8 mouse cellular contexts compared by ENCODE assay signal in the genomic region with DNA sequence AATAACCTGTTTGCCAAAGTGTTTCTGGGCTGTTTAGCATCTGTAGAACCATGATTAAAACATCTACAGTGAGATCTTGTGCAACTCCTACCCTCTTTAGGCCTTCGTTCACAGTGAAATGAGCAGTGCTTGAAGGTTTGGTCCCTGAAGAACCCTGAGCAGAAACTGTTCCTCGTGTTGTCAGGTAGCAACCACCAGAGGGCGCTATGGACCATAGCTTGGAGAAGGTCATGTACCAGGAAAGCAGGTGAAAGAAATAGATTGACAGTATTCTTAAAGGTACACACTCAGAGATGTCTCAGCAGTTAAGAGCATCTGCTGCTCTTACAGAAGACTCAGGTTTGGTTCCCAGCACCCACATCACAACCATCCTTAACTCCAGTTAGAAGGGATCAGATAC. TPM values are rescaled to one million over a fixed set of nuclear protein-coding genes. Genes with fewer than 3 reads are reported as not detected.
DNase-seq lines count a peak whose midpoint lies in the region; ATAC-seq and TF ChIP-seq lines count a peak whose summit lies in the region.

No protein-coding gene starts in this region.

- no peak overlapping the region for H3K4me3 ChIP-seq in kidney, embryonic 14.5 days (ENCODE audit: low read length)
- H3K4me3 ChIP-seq in G1E (ENCODE audit: low read depth, low read length): no peak overlapping the region
- no peak overlapping the region for H3K4me3 ChIP-seq in intestine, embryonic 16.5 days (ENCODE audit: low read length)

- peak; percentile 76 for DNase-seq in kidney, adult 18-20 months
- DNase-seq in G1E (ENCODE audit: low spot score): peak; percentile 50
- DNase-seq in brain, adult 2 months (ENCODE audit: low read depth, low spot score): peak; percentile 57
- no peak for DNase-seq in layer of hippocampus, adult 9-10 months (ENCODE audit: low spot score)
- no peak for DNase-seq in left cerebral cortex, postnatal 36 days (ENCODE audit: low spot score in 2 of 2)

- no peak overlapping the region for H3K27ac ChIP-seq in kidney, embryonic 14.5 days (ENCODE audit: low read depth, low read length)
- H3K27ac ChIP-seq in intestine, embryonic 16.5 days (ENCODE audit: low read length): no peak overlapping the region

- H3K36me3 ChIP-seq in kidney, embryonic 14.5 days (ENCODE audit: control insufficient read depth, insufficient read depth, low read length): no peaks in the 10 kb centered on the region
- H3K36me3 ChIP-seq in G1E (replicated peaks): peaks cover 49% of the 10 kb centered on the region
- no peaks in the 10 kb centered on the region for H3K36me3 ChIP-seq in intestine, embryonic 16.5 days (ENCODE audit: control insufficient read depth, insufficient read depth, low read length)

- no peak overlapping the region for H3K4me2 ChIP-seq in kidney, embryonic 14.5 days (replicated peaks; ENCODE audit: low read depth, low read length)
- no peak overlapping the region for H3K4me2 ChIP-seq in intestine, embryonic 16.5 days (ENCODE audit: low read depth, low read length)

- no peak for ATAC-seq in kidney, embryonic 14.5 days (ENCODE audit: low FRiP score, low TSS enrichment)
- no peak; the same call in 1 of the 2 replicates for ATAC-seq in G1E (ENCODE audit: extremely low read depth, insufficient number of reproducible peaks, low FRiP score, poor library complexity, severe bottlenecking)
- 0 out of 2 replicates have a peak, but pooled peaks have one; percentile 28 for ATAC-seq in intestine, embryonic 16.5 days
- peak; percentile 61 for ATAC-seq in monocyte, adult 5-6 weeks (replicated peaks; ENCODE audit: insufficient number of reproducible peaks, low FRiP score, low TSS enrichment, poor library complexity, severe bottlenecking)

- intact Hi-C loops in left cerebral cortex, postnatal 36 days (cut with DNase I): loop anchor here (5.0 kb wide), 1 partner anchor 144 kb away; no protein-coding TSS in a partner anchor

- TF ChIP-seq CTCF in G1E (IDR thresholded peaks at IDR 0.05; ENCODE audit: low read depth, low read length): peak; percentile 36

- H3K27me3 ChIP-seq in kidney, embryonic 14.5 days (ENCODE audit: control insufficient read depth, insufficient read depth, low read length): no peaks in the 10 kb centered on the region
- no peaks in the 10 kb centered on the region for H3K27me3 ChIP-seq in G1E (ENCODE audit: insufficient read depth, low read length)
- no peaks in the 10 kb centered on the region for H3K27me3 ChIP-seq in intestine, embryonic 16.5 days (replicated peaks; ENCODE audit: control insufficient read depth, insufficient read depth, low read length)

- no peak overlapping the region for H3K9ac ChIP-seq in kidney, embryonic 14.5 days (ENCODE audit: low read depth, low read length)
- H3K9ac ChIP-seq in intestine, embryonic 16.5 days (ENCODE audit: low read depth, low read length): no peak overlapping the region

- 38% methylated on average over 3 of the region's 3 CpGs for WGBS in kidney, embryonic 14.5 days
- WGBS in intestine, embryonic 16.5 days: 41% methylated on average over 3 of the region's 3 CpGs

- H3K4me1 ChIP-seq in kidney, embryonic 14.5 days (ENCODE audit: control insufficient read depth, insufficient read depth, low read length): peaks cover 18% of the 10 kb centered on the region
- H3K4me1 ChIP-seq in G1E (ENCODE audit: insufficient read depth, low read depth, low read length): peaks cover 10% of the 10 kb centered on the region; the same call in 1 of the 2 replicates
- H3K4me1 ChIP-seq in intestine, embryonic 16.5 days (ENCODE audit: control insufficient read depth, insufficient read depth, low read length): no peaks in the 10 kb centered on the region

- no peaks in the 10 kb centered on the region for H3K9me3 ChIP-seq in kidney, embryonic 14.5 days (ENCODE audit: control insufficient read depth, low read length)
- no peaks in the 10 kb centered on the region for H3K9me3 ChIP-seq in G1E (replicated peaks)
- H3K9me3 ChIP-seq in intestine, embryonic 16.5 days (ENCODE audit: control insufficient read depth, low read length): no peaks in the 10 kb centered on the region

RNA-seq across cellular contexts. Expression of a gene that starts 13.5 kb away (rescaled TPM):
- polyA plus RNA-seq in kidney, embryonic 14.5 days (2014; fragmentation: Nextera tagmentation; extraction: Ambion mirVana): 15.0 and 19.0 TPM in 2 replicates
- 4.6 and 7.1 TPM in 2 replicates for total RNA-seq in G1E (2014; fragmentation: Nextera tagmentation)
- total RNA-seq in G1E (2017): 43.4 and 70.0 TPM in 2 replicates
- 57.0 and 88.5 TPM in 2 replicates for polyA plus RNA-seq in G1E (2012)
- 5.9 and 6.7 TPM in 2 replicates for polyA plus RNA-seq in intestine, embryonic 16.5 days (2015; fragmentation: Nextera tagmentation; extraction: Ambion mirVana)
- 24.3 to 39.7 TPM (median 38.7 TPM) in 3 replicates for total RNA-seq in monocyte, adult 5-6 weeks (2017)
- total RNA-seq in left cerebral cortex, postnatal 36 days (2021): 10 to 100 TPM; 49.3 to 58.2 TPM

RNA-seq across cellular contexts. Expression of a gene that starts 44.7 kb away (rescaled TPM):
- polyA plus RNA-seq in kidney, embryonic 14.5 days (2014; fragmentation: Nextera tagmentation; extraction: Ambion mirVana): not detected in 2 replicates
- total RNA-seq in G1E (2014; fragmentation: Nextera tagmentation): not detected in 2 replicates
- total RNA-seq in G1E (2017): 0.12 TPM in 1 of 2 replicates, not detected in the other
- polyA plus RNA-seq in G1E (2012): not detected in 2 replicates
- 22.0 and 23.0 TPM in 2 replicates for polyA plus RNA-seq in intestine, embryonic 16.5 days (2015; fragmentation: Nextera tagmentation; extraction: Ambion mirVana)
- total RNA-seq in monocyte, adult 5-6 weeks (2017): not detected in 3 replicates
- not detected for total RNA-seq in left cerebral cortex, postnatal 36 days (2021)

Comparison
In these comparisons a context has a peak if more than half of its experiments do, and no peak if none do; other contexts are left out.
1. DNase-seq: peak in kidney, adult 18-20 months (single experiment), G1E (single experiment) and brain, adult 2 months (single experiment); none in layer of hippocampus, adult 9-10 months (single experiment) and left cerebral cortex, postnatal 36 days (0 of 2).
2. ATAC-seq: peak in intestine, embryonic 16.5 days (single experiment) and monocyte, adult 5-6 weeks (single experiment); none in kidney, embryonic 14.5 days (single experiment) and G1E (single experiment).